Mouse (Mus musculus) liver, adult (tissue): Measurements from ENCODE around the gene Bach2.

Experiments used
- GATA4 ChIP-seq: IDR thresholded peaks from 2 replicates; pipeline ENCODE4 v1.6.1; 2014; ENCODE audit warnings: mild to moderate bottlenecking, low read length; ENCODE audit not compliant: insufficient replicate concordance

Bach2 gene

GRCm38 (mm10) chr4:32524282-32524681, 285.7 kb downstream of the Bach2 start:
- TF ChIP-seq GATA4: no peak

DNA sequence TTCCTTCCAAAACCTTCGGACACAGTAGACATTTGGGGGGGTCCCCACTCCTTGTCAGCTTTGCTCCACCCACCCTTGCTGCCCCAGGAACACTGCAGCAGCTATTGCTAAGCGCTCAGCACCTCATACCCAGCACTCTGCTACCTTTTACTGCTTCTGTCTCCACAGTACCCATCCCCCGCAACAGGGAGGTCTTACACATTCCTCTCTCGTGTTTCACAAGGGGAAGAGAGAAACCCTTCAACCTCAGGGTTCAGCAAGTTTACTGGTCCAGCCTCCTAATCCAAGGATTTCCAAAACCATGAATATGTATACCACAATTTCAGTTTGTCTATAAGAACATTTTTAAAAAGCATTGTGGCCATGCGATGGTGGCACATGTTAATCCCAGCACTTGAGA, 286.4 kb downstream of the Bach2 start:
- TF ChIP-seq GATA4: no peak

DNA sequence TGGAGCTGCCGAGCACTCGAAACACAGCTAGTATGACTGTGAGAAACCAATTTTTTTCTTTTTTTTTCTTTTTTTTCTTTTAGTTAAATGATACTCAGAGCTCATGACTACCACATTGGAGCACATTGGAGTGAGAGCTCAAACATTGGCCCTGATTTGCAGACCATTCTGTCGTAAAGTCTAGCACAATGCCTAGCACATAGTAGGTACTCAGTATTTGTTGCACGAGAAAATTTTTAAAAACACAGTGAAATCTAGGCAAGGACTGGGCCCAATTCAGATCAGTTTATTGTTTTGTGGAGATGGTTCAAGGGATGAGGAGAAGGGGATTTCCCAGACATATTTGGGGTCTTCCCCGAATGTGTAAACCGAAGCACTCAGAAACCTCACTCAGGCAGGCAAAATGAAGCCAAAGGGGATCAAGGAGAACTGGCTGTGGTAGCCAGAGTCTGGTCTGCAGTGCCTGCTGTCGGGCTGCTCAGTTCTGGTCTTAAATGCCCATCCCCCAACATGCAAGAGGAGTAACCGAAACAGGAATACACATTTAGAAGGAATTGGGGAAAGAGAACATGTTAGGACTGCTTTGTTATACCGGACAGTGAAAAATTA, 287.7 kb downstream of the Bach2 start:
- TF ChIP-seq GATA4: no peak

DNA sequence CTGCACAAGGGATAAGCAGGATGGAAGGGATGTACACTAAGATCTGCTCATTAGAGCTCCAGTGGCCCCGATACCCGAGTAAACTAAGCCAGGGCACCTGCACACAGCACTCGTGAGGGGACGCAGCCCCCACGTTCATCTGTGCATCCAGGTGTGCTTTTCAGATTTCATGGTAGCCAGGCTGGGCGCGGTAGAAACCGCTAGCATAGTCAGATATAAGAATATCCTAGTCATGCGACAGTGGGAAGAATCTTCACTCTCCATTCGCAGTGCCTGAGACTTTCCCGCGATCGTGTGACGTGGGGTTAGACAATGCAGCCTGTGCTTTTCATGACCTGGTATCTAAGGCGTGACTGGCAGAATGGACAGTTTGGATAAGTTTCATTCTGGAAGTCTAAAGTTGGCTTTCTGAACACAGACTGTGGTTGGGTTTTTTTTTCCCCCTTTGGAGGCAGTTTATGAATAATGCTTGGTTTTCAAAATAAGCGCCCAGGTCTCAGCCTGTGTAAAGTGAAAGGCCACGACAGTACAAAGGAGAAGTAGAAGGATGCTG, 290.9 kb downstream of the Bach2 start:
- TF ChIP-seq GATA4: no peak

- TF ChIP-seq GATA4: no peak
Measured at GRCm38 (mm10) chr4:32530421-32530920, 291.9 kb downstream of the Bach2 start.

GRCm38 (mm10) chr4:32530921-32531846, 292.6 kb downstream of the Bach2 start:
- no peak for TF ChIP-seq GATA4

GRCm38 (mm10) chr4:32532079-32532478, 293.5 kb downstream of the Bach2 start:
- TF ChIP-seq GATA4: no peak

DNA sequence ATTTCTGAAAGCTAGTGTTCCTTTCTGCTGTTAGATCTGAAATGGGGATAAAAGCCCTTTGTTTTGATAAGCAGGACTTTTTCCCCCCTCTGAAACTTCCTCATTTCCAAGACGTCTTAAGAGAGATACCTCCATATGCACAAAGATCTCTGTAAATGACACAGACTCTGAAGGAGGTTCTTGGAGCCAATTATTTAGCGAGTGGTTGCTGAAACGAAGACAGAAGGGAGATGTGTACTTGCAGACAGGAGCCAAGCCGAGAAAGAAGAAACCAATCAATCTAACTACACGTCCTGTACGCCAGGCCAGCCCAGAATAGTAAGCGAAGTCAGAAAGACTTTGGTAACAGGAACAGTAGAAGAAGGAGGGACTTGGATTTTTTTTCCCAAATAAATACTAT, 295.1 kb downstream of the Bach2 start:
- TF ChIP-seq GATA4: no peak

GRCm38 (mm10) chr4:32535626-32536025, 297.0 kb downstream of the Bach2 start:
- no peak for TF ChIP-seq GATA4

GRCm38 (mm10) chr4:32536870-32537508, 298.4 kb downstream of the Bach2 start:
- no peak for TF ChIP-seq GATA4

DNA sequence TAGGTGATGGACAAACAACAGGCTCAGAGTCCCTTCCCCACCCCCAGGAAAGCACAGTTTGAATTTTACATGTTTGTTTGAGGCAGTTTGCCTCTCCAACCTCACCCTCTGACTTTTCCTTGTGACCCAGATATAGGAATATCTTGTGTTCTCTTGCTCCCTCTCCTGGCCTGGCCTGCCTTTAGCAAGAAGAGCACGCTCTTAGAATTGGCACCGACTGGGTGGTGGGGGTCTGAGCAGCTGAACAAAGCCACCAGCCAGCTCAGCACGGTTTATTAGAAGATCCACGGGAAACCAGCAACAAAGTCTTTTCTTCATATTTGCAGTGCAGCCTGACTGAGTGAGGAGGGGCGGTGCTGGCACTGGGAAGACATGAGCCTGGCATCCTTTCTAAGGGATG, 299.5 kb downstream of the Bach2 start:
- no peak for TF ChIP-seq GATA4

- TF ChIP-seq GATA4: no peak
Measured at GRCm38 (mm10) chr4:32538488-32538887, 299.9 kb downstream of the Bach2 start.

DNA sequence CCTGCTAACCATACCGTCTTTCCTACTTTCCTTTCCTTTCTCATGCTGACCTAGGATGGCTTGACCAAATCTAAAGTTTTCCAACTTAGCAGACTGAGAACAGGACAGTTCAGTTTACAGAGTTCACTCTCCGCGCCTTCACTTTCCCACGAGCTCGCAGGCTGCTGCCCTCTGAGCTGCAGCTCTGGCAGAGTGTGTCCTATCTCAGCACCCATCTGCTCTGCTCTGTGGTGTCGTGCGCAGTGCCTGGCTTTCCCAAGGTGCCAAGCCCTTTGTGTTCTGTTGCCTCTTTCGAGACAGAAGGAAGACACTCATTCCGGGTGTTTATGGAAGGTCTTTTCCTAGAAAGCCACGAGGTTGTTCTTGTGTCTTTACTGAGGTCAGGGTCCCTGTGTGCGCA, 300.4 kb downstream of the Bach2 start:
- no peak for TF ChIP-seq GATA4

GRCm38 (mm10) chr4:32544821-32545545, 306.4 kb downstream of the Bach2 start:
- TF ChIP-seq GATA4: no peak

- no peak for TF ChIP-seq GATA4
Measured at GRCm38 (mm10) chr4:32545548-32545947, 306.9 kb downstream of the Bach2 start.
